8 mouse cellular contexts compared by ENCODE assay signal in genomic region chr16:36828054-36828786, GRCm38 (mm10). TPM values are rescaled to one million over a fixed set of nuclear protein-coding genes. Genes with fewer than 3 reads are reported as not detected.
A peak's percentile ranks its signal among the peaks of the same experiment; 100 is the strongest.
DNase-seq lines count a peak whose midpoint lies in the region; ATAC-seq lines count a peak whose summit lies in the region.

Iqcb1 (plus strand) TSS chr16:36828385.

- peak within 1 kb of the TSS; percentile 71 for H3K27ac ChIP-seq in hindbrain, embryonic 14.5 days

- H3K9me3 ChIP-seq in hindbrain, embryonic 14.5 days (ENCODE audit: control insufficient read depth, low read length), result no peaks in the 10 kb centered on the region

- under 1% methylated on average over 64 of the region's 64 CpGs for WGBS in hindbrain, embryonic 14.5 days

- peak; percentile 81 for DNase-seq in T-cell, adult 2 months (ENCODE audit: low spot score)
- DNase-seq in cerebellum, postnatal 25 days, result peak; percentile 85 to 93
- DNase-seq in frontal cortex, postnatal 25 days (ENCODE audit: low spot score in 2 of 2), result peak; percentile 55 to 72
- DNase-seq in hindbrain, embryonic 14.5 days (ENCODE audit: low spot score), result peak; percentile 78
- peak; percentile 74 to 81 for DNase-seq in layer of hippocampus, postnatal 36 days
- DNase-seq in lung, postnatal 25 days (ENCODE audit: low spot score), result peak; percentile 76
- peak; percentile 85 for DNase-seq in retina, embryonic 14.5 days (ENCODE audit: low spot score)
- DNase-seq in thymus, postnatal 36 days, result peak; percentile 86 to 88

- peak within 1 kb of the TSS; percentile 91 for H3K4me3 ChIP-seq in hindbrain, embryonic 14.5 days (replicated peaks; ENCODE audit: low read length)

- peaks cover 9% of the 10 kb centered on the region; the same call in 1 of the 2 replicates for H3K36me3 ChIP-seq in hindbrain, embryonic 14.5 days (replicated peaks; ENCODE audit: control insufficient read depth, insufficient read depth)

- H3K4me1 ChIP-seq in hindbrain, embryonic 14.5 days (replicated peaks; ENCODE audit: control insufficient read depth, insufficient read depth, low read length), result peaks cover 15% of the 10 kb centered on the region; the same call in 1 of the 2 replicates

- peaks cover 3% of the 10 kb centered on the region; the same call in 1 of the 2 replicates for H3K27me3 ChIP-seq in hindbrain, embryonic 14.5 days (ENCODE audit: control insufficient read depth, insufficient read depth, low read length)

- H3K9ac ChIP-seq in hindbrain, embryonic 14.5 days, result peak within 1 kb of the TSS; percentile 90

- peak within 1 kb of the TSS; percentile 80 for H3K4me2 ChIP-seq in hindbrain, embryonic 14.5 days (replicated peaks)

- peak; percentile 99 for ATAC-seq in hindbrain, embryonic 14.5 days (ENCODE audit: low FRiP score)

RNA-seq across cellular contexts. Expression of gene Iqcb1, which starts in this region (rescaled TPM):
- 61.5 and 62.4 TPM in 2 replicates for polyA plus RNA-seq in hindbrain, embryonic 14.5 days (2014; fragmentation: Nextera tagmentation; extraction: Ambion mirVana)
- total RNA-seq in layer of hippocampus, postnatal 36 days (2021), result 10 to 100 TPM; 38.9 to 39.1 TPM

Comparison
In these comparisons a context has a peak if more than half of its experiments do, and no peak if none do; other contexts are left out.
1. Peak in every context shown above with its lines: DNase-seq, ATAC-seq, H3K4me3 ChIP-seq and H3K27ac ChIP-seq.